Mouse (Mus musculus): Measurements from ENCODE around the gene Slc9a2.

DNA sequence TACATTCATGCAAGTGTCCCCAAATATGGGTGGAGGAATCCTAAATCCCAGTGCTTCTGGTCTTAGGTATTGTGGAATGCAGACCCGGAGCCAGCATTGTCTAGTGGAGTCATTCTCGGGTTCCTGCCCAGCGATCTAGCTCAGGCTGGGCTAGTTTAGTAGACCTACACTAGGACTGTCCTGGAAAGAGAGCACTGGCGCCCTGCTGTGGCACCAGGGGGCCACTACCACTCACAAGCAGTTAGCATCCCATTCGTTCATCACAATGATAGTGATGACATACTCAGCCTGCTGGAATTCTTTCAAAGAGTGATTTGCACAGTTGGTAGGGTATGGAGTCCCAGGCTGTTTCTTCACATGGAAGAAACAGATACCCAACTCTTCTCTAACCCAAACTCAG is 3.1 kb upstream of the Slc9a2 start:
- no peak for TF ChIP-seq CTCF (IDR thresholded peaks at IDR 0.05; ENCODE audit: insufficient read depth, low read length)
- no peak for TF ChIP-seq POLR2A (IDR thresholded peaks at IDR 0.05; ENCODE audit: borderline replicate concordance, extremely low read depth, low read depth, low read length)

All from lung, adult 2 months (tissue).